Mouse (Mus musculus): ENCODE data around the gene Bpifb1.

DNA sequence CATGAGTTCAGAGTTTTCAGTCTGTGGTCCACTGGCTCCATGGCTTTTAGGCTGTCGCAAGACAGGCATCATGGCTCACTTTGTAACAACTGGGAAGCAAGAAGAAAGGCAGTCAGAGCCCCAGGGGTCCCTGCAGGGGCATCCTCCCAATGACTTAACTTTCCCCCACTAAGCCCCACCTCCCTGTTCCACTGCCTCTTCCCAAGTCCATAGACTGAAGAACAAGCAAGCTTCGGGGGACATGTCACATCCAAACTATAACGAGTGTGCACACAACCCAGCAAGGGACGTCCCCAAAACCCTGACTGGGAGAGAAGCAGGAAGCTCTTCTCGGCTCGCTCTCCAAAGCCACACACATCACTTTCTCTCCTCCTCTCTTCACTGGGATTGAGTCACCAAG lies 19.0 kb upstream of the Bpifb1 start:
- TF ChIP-seq ELF1 (IDR thresholded peaks at IDR 0.05; ENCODE audit: low read depth, low read length), result no peak
- TF ChIP-seq ZNF384 (IDR thresholded peaks at IDR 0.05; ENCODE audit: low read depth, low read length), result no peak
- TF ChIP-seq POLR2A (IDR thresholded peaks at IDR 0.05; ENCODE audit: low read depth, low read length), result no peak
- no peak for TF ChIP-seq USF2 (conservative IDR thresholded peaks at IDR 0.05; ENCODE audit: low read depth, low read length)
- TF ChIP-seq CTCF (conservative IDR thresholded peaks at IDR 0.05 in 1 of 2, IDR thresholded peaks at IDR 0.05 in 1 of 2; ENCODE audit: low read depth in 2 of 2, low read length in 2 of 2), result no peak
- no peak for TF ChIP-seq EP300 (IDR thresholded peaks at IDR 0.05; ENCODE audit: low read length)
- TF ChIP-seq MAFK (IDR thresholded peaks at IDR 0.05; ENCODE audit: insufficient replicate concordance, low read length), result no peak
- no peak for TF ChIP-seq JUND (conservative IDR thresholded peaks at IDR 0.05; ENCODE audit: low read depth, low read length)
- no peak for TF ChIP-seq ZMIZ1 (IDR thresholded peaks at IDR 0.05; ENCODE audit: low read depth, low read length)

All from CH12.LX (cell line).